Comparison of ENCODE assay signal across 8 mouse cellular contexts in the genomic region with DNA sequence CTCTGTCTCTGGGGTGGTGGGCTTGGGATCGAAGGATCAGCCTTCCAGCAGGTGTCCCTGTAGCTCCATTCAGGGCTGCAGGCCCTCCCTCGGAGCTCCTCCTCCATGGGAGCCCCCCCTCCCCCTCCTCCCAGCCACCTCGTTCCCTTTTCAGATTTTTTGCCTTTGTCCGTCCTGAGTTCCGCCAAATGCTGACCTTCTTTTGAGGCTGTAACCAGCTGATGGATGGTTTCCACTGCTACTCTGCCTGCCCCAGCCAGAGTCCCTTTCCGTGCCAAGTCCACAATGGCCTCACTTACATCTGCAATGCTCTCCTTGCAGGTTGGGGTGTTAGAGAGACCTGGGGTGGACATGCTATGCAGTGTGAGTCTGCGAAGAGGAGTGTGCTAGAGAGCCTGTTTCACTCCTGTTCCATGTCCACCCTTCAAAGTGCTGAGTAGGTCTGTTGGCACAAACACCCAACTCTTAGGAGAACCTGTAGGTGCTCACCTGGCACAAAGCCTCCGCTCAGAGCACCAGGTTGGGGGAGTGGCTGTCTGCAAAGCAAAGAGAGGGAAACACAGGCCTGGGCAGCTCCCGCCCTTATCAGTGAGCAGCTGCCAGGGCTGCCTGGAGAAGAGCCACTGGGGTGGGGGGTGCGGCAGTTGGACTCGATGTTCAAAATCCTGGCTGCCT. TPM values are rescaled to one million over a fixed set of nuclear protein-coding genes. Genes with fewer than 3 reads are reported as not detected.
DNase-seq lines count a peak whose midpoint lies in the region; ATAC-seq and TF ChIP-seq lines count a peak whose summit lies in the region.

No protein-coding gene starts in this region.

- no peaks in the 10 kb centered on the region for H3K9me3 ChIP-seq in E14TG2a.4 (ENCODE audit: low read length)

- peak overlapping the region; percentile 74 for H3K27ac ChIP-seq in gastrocnemius, adult 2 months

- DNase-seq in gastrocnemius, adult 2 months: peak; percentile 57
- DNase-seq in gastrocnemius, adult 18-20 months (ENCODE audit: low spot score): no peak
- peak; percentile 89 for DNase-seq in kidney, adult 9 months
- peak; percentile 66 for DNase-seq in ovary, adult 18-20 months (ENCODE audit: low spot score)
- DNase-seq in left cerebral cortex, adult 11 months (ENCODE audit: low spot score): no peak

- peaks cover 35% of the 10 kb centered on the region for H3K4me1 ChIP-seq in E14TG2a.4 (replicated peaks; ENCODE audit: low read depth, low read length)

- no peak overlapping the region for H3K4me3 ChIP-seq in gastrocnemius, adult 2 months
- H3K4me3 ChIP-seq in E14TG2a.4 (replicated peaks; ENCODE audit: low read length): 0 out of 2 replicates have a peak overlapping the region, but pooled peaks have one; percentile 23

- peaks cover 62% of the 10 kb centered on the region for H3K27me3 ChIP-seq in E14TG2a.4 (ENCODE audit: insufficient read depth, low read length)

- no peak; the same call in 1 of the 2 replicates for TF ChIP-seq CTCF in gastrocnemius, adult 2 months (IDR thresholded peaks at IDR 0.05)
- TF ChIP-seq CTCF in E14TG2a.4 (conservative IDR thresholded peaks at IDR 0.05; ENCODE audit: low read length): no peak

- ATAC-seq in common myeloid progenitor, adult 5-6 weeks (replicated peaks; ENCODE audit: low read depth, poor library complexity, severe bottlenecking): peak; percentile 46
- ATAC-seq in erythroblast, adult 5-6 weeks (replicated peaks; ENCODE audit: low FRiP score, poor library complexity, severe bottlenecking): no peak

- no peaks in the 10 kb centered on the region for H3K36me3 ChIP-seq in E14TG2a.4 (ENCODE audit: insufficient read depth, low read length)

- intact Hi-C loops in gastrocnemius, adult 2 months (cut with DNase I): no loop called here

RNA-seq across cellular contexts. Expression of a gene that starts 9.5 kb away (rescaled TPM):
- 1 to 10 TPM; 2.3 to 2.6 TPM for total RNA-seq in gastrocnemius, adult 2 months (2021)
- 1 to 10 TPM; 2.6 to 3.0 TPM for total RNA-seq in gastrocnemius, adult 18-20 months (2021)
- total RNA-seq in common myeloid progenitor, adult 5-6 weeks (2017): 2.7 and 8.5 TPM in 2 replicates
- 0.42 and 1.7 TPM in 2 replicates for total RNA-seq in erythroblast, adult 5-6 weeks (2015; ENCODE audit: low replicate concordance)
- total RNA-seq in erythroblast, adult 5-6 weeks (2017; ENCODE audit: low replicate concordance): 0.14 and 0.77 TPM in 2 replicates

Comparison
In these comparisons a context has a peak if more than half of its experiments do, and no peak if none do; other contexts are left out.
1. DNase-seq: peak in gastrocnemius, adult 2 months (single experiment), kidney, adult 9 months (single experiment) and ovary, adult 18-20 months (single experiment); none in gastrocnemius, adult 18-20 months (single experiment) and left cerebral cortex, adult 11 months (single experiment).